Mouse (Mus musculus) embryonic facial prominence, embryonic 14.5 days (tissue): ENCODE results near the gene Fam13c. TPM values are rescaled to one million over a fixed set of nuclear protein-coding genes. Genes with fewer than 3 reads are reported as not detected.

Source experiments
- ATAC-seq: fragments of 200-750 bp; cut with Nextera tagmentation; 2 replicates; pipeline ENCODE4 v1.8.0; 2017; ENCODE audit warnings: low read depth, moderate number of reproducible peaks, moderate TSS enrichment
- DNase-seq: peaks from one replicate; pipeline ENCODE4 v3.0.0-alpha.2; 2015; ENCODE audit warnings: low spot score
- H3K27ac ChIP-seq: fragments of 300-500 bp; sonication (generic); replicated peaks from 2 replicates; pipeline ENCODE4 v1.5.1; 2014; ENCODE audit warnings: low read depth, mild to moderate bottlenecking, low read length, moderate library complexity
- H3K27me3 ChIP-seq: fragments of 300-500 bp; sonication (generic); replicated peaks from 2 replicates; pipeline ENCODE4 v1.6.1; 2014; ENCODE audit warnings: low read length; ENCODE audit not compliant: control insufficient read depth, insufficient read depth
- H3K36me3 ChIP-seq: fragments of 300-500 bp; sonication (generic); 2 replicates; pipeline ENCODE4 v1.6.1; 2014; ENCODE audit warnings: low read length, mixed read lengths; ENCODE audit not compliant: control insufficient read depth, insufficient read depth
- H3K4me1 ChIP-seq: fragments of 300-500 bp; sonication (generic); 2 replicates; pipeline ENCODE4 v1.6.1; 2014; ENCODE audit warnings: antibody characterized with exemption, low read length; ENCODE audit not compliant: control insufficient read depth, insufficient read depth
- H3K4me2 ChIP-seq: fragments of 300-500 bp; sonication (generic); 2 replicates; pipeline ENCODE4 v1.6.1; 2014; ENCODE audit warnings: low read depth, mild to moderate bottlenecking, low read length, moderate library complexity, mixed read lengths
- H3K4me3 ChIP-seq: fragments of 300-500 bp; sonication (generic); 2 replicates; pipeline ENCODE4 v1.5.1; 2014; ENCODE audit warnings: low read depth, mild to moderate bottlenecking, low read length
- H3K9ac ChIP-seq: fragments of 300-500 bp; sonication (generic); 2 replicates; pipeline ENCODE4 v1.6.1; 2014; ENCODE audit warnings: low read depth, mild to moderate bottlenecking, low read length, moderate library complexity, mixed read lengths
- H3K9me3 ChIP-seq: fragments of 300-500 bp; sonication (generic); 2 replicates; pipeline ENCODE4 v1.6.1; 2016; ENCODE audit warnings: low read length; ENCODE audit not compliant: control insufficient read depth
- WGBS: fragments of 180-500 bp; shearing (Covaris S2); extraction: QIAGEN DNeasy Blood & Tissue Kit; methylation state at CpG from one replicate; pipeline ENCODE4 v1.1.7; 2014; 5-methylcytosine and 5-hydroxymethylcytosine counted together
- polyA plus RNA-seq: library from polyadenylated mRNA; unstranded; fragments of >200 nt; fragmentation: Nextera tagmentation; extraction: Ambion mirVana; gene quantifications from 2 replicates; pipeline ENCODE4 v1.2.1, GENCODE M21; 2014

The Fam13c gene
- polyA plus RNA-seq = 11.3 and 11.8 TPM in 2 replicates

GRCm38 (mm10) chr10:70439676-70440521 lies at the start of gene Fam13c:
Fam13c (plus strand) TSS chr10:70440481.
- peak; percentile 49 for DNase-seq
- H3K9me3 ChIP-seq = no peaks in the 10 kb centered on the region
- no peaks in the 10 kb centered on the region for H3K36me3 ChIP-seq
- 12% methylated on average over 23 of the region's 24 CpGs for WGBS
- peaks cover 9% of the 10 kb centered on the region; the same call in 1 of the 2 replicates for H3K4me1 ChIP-seq
- peak; percentile 65 for ATAC-seq
- H3K4me2 ChIP-seq = peak within 1 kb of the TSS; percentile 86
- H3K27me3 ChIP-seq = no peaks in the 10 kb centered on the region
- H3K27ac ChIP-seq = peak within 1 kb of the TSS; percentile 89
- H3K9ac ChIP-seq = peak within 1 kb of the TSS; percentile 73
- H3K4me3 ChIP-seq = peak within 1 kb of the TSS; percentile 60

GRCm38 (mm10) chr10:70395900-70396299 lies 44.4 kb upstream of the Fam13c start:
- WGBS = 72% methylated on average over 5 of the region's 5 CpGs
- Histone ChIP-seq H3K9me3 (peaks cover 18% of the 10 kb centered on the region), H3K9ac (no peak overlapping the region), H3K4me2 (no peak overlapping the region), H3K4me1 (no peaks in the 10 kb centered on the region), H3K4me3 (no peak overlapping the region), H3K27ac (no peak overlapping the region), H3K36me3 (no peaks in the 10 kb centered on the region), H3K27me3 (no peaks in the 10 kb centered on the region)
- DNase-seq (no peak), ATAC-seq (no peak)

- H3K4me2 ChIP-seq = no peak overlapping the region
- H3K4me3 ChIP-seq = no peak overlapping the region
- H3K9ac ChIP-seq = no peak overlapping the region
- H3K27me3 ChIP-seq = no peaks in the 10 kb centered on the region
- no peak for ATAC-seq
- H3K9me3 ChIP-seq = peaks cover 17% of the 10 kb centered on the region
- no peak overlapping the region for H3K27ac ChIP-seq
- no peaks in the 10 kb centered on the region for H3K36me3 ChIP-seq
- peak; percentile 14 for DNase-seq
- WGBS = 83% methylated on average over 6 of the region's 6 CpGs
- no peaks in the 10 kb centered on the region for H3K4me1 ChIP-seq
Measured at GRCm38 (mm10) chr10:70398224-70398623, 42.1 kb upstream of the Fam13c start.

GRCm38 (mm10) chr10:70402006-70402405 lies 38.3 kb upstream of the Fam13c start:
- peaks cover 15% of the 10 kb centered on the region; the same call in 1 of the 2 replicates for H3K9me3 ChIP-seq
- DNase-seq = no peak
- no peak overlapping the region for H3K4me3 ChIP-seq
- H3K4me2 ChIP-seq = no peak overlapping the region
- no peaks in the 10 kb centered on the region for H3K4me1 ChIP-seq
- no peak for ATAC-seq
- 70% methylated on average over 4 of the region's 4 CpGs for WGBS
- no peak overlapping the region for H3K9ac ChIP-seq
- H3K36me3 ChIP-seq = no peaks in the 10 kb centered on the region
- no peaks in the 10 kb centered on the region for H3K27me3 ChIP-seq
- H3K27ac ChIP-seq = no peak overlapping the region

- ATAC-seq (no peak), DNase-seq (no peak)
- no peak overlapping the region for H3K9ac ChIP-seq
- H3K36me3 ChIP-seq = no peaks in the 10 kb centered on the region
- peaks cover 15% of the 10 kb centered on the region; the same call in 1 of the 2 replicates for H3K9me3 ChIP-seq
- H3K27me3 ChIP-seq = no peaks in the 10 kb centered on the region
- WGBS = 77% methylated on average over 4 of the region's 4 CpGs
- H3K27ac ChIP-seq = no peak overlapping the region
- no peak overlapping the region for H3K4me3 ChIP-seq
- no peaks in the 10 kb centered on the region for H3K4me1 ChIP-seq
- H3K4me2 ChIP-seq = no peak overlapping the region
Measured at GRCm38 (mm10) chr10:70402711-70403110, 37.6 kb upstream of the Fam13c start.

GRCm38 (mm10) chr10:70417811-70418486 lies 22.3 kb upstream of the Fam13c start:
- DNase-seq (no peak), ATAC-seq (no peak)
- H3K4me2 ChIP-seq = no peak overlapping the region
- no peaks in the 10 kb centered on the region for H3K36me3 ChIP-seq
- H3K27ac ChIP-seq = no peak overlapping the region
- no peak overlapping the region for H3K4me3 ChIP-seq
- no peak overlapping the region for H3K9ac ChIP-seq
- 84% methylated on average over 6 of the region's 6 CpGs for WGBS
- H3K27me3 ChIP-seq = no peaks in the 10 kb centered on the region
- no peaks in the 10 kb centered on the region for H3K9me3 ChIP-seq
- H3K4me1 ChIP-seq = no peaks in the 10 kb centered on the region

GRCm38 (mm10) chr10:70419282-70420264 lies 20.7 kb upstream of the Fam13c start:
- DNase-seq = no peak

GRCm38 (mm10) chr10:70426373-70426772 lies 13.9 kb upstream of the Fam13c start:
- Histone ChIP-seq H3K9ac (no peak overlapping the region), H3K27ac (no peak overlapping the region; the same call in 1 of the 2 replicates), H3K4me3 (no peak overlapping the region), H3K4me1 (peaks cover 3% of the 10 kb centered on the region; the same call in 1 of the 2 replicates), H3K36me3 (no peaks in the 10 kb centered on the region), H3K27me3 (no peaks in the 10 kb centered on the region), H3K4me2 (no peak overlapping the region), H3K9me3 (peaks cover 4% of the 10 kb centered on the region; the same call in 1 of the 2 replicates)
- DNase-seq (peak; percentile 91), ATAC-seq (peak; percentile 89)
- 26% methylated on average over 3 of the region's 3 CpGs for WGBS

More at GRCm38 (mm10) chr10:70419282-70420264, 20.7 kb upstream of the Fam13c start:
- Histone ChIP-seq H3K9ac (no peak overlapping the region), H3K36me3 (no peaks in the 10 kb centered on the region), H3K27me3 (no peaks in the 10 kb centered on the region), H3K4me1 (no peaks in the 10 kb centered on the region), H3K27ac (no peak overlapping the region), H3K4me3 (no peak overlapping the region), H3K9me3 (peaks cover 4% of the 10 kb centered on the region; the same call in 1 of the 2 replicates), H3K4me2 (no peak overlapping the region)
- no peak for ATAC-seq
- 71% methylated on average over 15 of the region's 15 CpGs for WGBS
